Mouse (Mus musculus): ENCODE results near the gene Pde6d.

The Pde6d gene

GRCm38 (mm10) chr1:86612081-86612480 is 29.7 kb upstream of the Pde6d start:
- Histone ChIP-seq H3K4me3 (replicated peaks; ENCODE audit: low read length) (no peak overlapping the region), H3K4me1 (replicated peaks; ENCODE audit: low read depth, low read length) (no peaks in the 10 kb centered on the region; the same call in 1 of the 2 replicates), H3K36me3 (ENCODE audit: insufficient read depth, low read length) (peaks cover 25% of the 10 kb centered on the region), H3K27me3 (ENCODE audit: insufficient read depth, low read length) (no peaks in the 10 kb centered on the region), H3K9me3 (ENCODE audit: low read length) (no peaks in the 10 kb centered on the region)
- TF ChIP-seq CTCF (conservative IDR thresholded peaks at IDR 0.05; ENCODE audit: low read length) (peak; percentile 82), NANOG (IDR thresholded peaks at IDR 0.05; ENCODE audit: borderline replicate concordance, low read length) (no peak)

DNA sequence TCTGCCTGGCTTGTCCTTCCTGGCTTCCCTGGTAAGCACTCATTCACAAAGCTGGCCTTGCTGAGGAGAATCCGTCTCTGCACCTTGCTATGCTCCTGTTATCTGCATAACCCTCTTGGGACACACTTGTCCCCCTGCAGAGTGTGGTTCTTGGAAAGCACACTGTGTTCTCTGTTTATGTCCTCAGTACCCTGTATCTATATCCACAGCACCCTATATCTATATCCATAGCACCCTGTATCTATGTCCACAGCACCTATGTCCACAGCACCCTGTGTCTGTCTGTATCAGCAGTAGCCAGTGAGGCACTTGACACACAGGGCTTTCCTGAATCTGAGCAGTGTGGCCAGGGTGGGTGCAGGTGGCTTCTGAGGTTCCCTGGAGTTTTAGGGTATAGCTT is 28.5 kb upstream of the Pde6d start:
- H3K4me1 ChIP-seq (replicated peaks; ENCODE audit: low read depth, low read length): no peaks in the 10 kb centered on the region; the same call in 1 of the 2 replicates
- H3K4me3 ChIP-seq (replicated peaks; ENCODE audit: low read length): no peak overlapping the region
- H3K9me3 ChIP-seq (ENCODE audit: low read length): no peaks in the 10 kb centered on the region
- no peak for TF ChIP-seq CTCF (conservative IDR thresholded peaks at IDR 0.05; ENCODE audit: low read length)
- TF ChIP-seq NANOG (IDR thresholded peaks at IDR 0.05; ENCODE audit: borderline replicate concordance, low read length): no peak
- no peak for TF ChIP-seq POU5F1 (IDR thresholded peaks at IDR 0.05; ENCODE audit: borderline replicate concordance, low read length)
- H3K36me3 ChIP-seq (ENCODE audit: insufficient read depth, low read length): peaks cover 36% of the 10 kb centered on the region
- no peaks in the 10 kb centered on the region for H3K27me3 ChIP-seq (ENCODE audit: insufficient read depth, low read length)

DNA sequence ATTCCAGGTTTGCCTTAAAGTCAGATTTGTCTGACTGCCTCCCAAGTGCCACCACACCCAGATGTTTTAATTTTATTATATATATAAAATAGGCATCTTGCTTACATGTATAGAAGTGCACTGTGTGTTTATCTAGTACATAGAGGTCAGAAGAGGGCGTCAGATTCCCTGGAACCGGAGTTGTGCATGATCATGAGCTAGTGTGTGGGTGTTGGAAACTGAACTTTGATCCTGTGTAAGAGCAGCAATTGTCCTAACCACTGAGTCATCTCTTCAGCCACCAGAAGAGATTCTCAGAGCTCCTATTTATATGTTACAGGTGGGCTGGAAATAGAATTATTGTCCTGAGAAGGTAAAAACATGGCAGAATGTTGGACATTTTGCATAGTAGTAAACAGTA is 17.7 kb upstream of the Pde6d start:
- TF ChIP-seq NANOG (IDR thresholded peaks at IDR 0.05; ENCODE audit: borderline replicate concordance, low read length) (no peak), POU5F1 (IDR thresholded peaks at IDR 0.05; ENCODE audit: borderline replicate concordance, low read length) (no peak), CTCF (conservative IDR thresholded peaks at IDR 0.05; ENCODE audit: low read length) (no peak)
- Histone ChIP-seq H3K36me3 (ENCODE audit: insufficient read depth, low read length) (peaks cover 83% of the 10 kb centered on the region), H3K4me1 (replicated peaks; ENCODE audit: low read depth, low read length) (peaks cover 4% of the 10 kb centered on the region; the same call in 1 of the 2 replicates), H3K9me3 (ENCODE audit: low read length) (no peaks in the 10 kb centered on the region), H3K27me3 (ENCODE audit: insufficient read depth, low read length) (no peaks in the 10 kb centered on the region), H3K4me3 (replicated peaks; ENCODE audit: low read length) (no peak overlapping the region)

DNA sequence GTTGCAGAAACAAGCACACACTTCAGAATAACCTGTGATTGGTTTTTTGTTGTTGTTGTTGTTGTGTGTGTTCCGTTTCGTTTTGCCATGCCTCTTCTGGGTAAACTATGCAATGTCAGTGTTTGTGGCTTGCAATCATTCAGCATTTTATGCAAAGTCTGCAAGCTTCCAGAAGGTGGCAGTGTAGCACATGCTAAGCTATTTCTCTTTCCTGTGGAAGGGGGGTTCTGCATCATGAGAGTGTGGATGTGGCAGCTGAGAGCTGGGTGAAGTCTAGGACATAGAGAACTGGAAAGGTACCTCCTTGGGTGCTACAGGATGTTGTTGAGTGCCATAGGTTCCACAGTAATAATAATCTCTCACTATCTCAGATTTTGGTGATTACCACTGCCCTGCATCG is 16.1 kb upstream of the Pde6d start:
- Histone ChIP-seq H3K36me3 (ENCODE audit: insufficient read depth, low read length) (peaks cover 80% of the 10 kb centered on the region), H3K27me3 (ENCODE audit: insufficient read depth, low read length) (no peaks in the 10 kb centered on the region), H3K9me3 (ENCODE audit: low read length) (no peaks in the 10 kb centered on the region), H3K4me3 (replicated peaks; ENCODE audit: low read length) (no peak overlapping the region), H3K4me1 (replicated peaks; ENCODE audit: low read depth, low read length) (peaks cover 4% of the 10 kb centered on the region; the same call in 1 of the 2 replicates)
- TF ChIP-seq POU5F1 (IDR thresholded peaks at IDR 0.05; ENCODE audit: borderline replicate concordance, low read length) (no peak), NANOG (IDR thresholded peaks at IDR 0.05; ENCODE audit: borderline replicate concordance, low read length) (no peak), CTCF (conservative IDR thresholded peaks at IDR 0.05; ENCODE audit: low read length) (peak; percentile 50)

GRCm38 (mm10) chr1:86596512-86596911 is 14.1 kb upstream of the Pde6d start:
- no peak overlapping the region for H3K4me3 ChIP-seq (replicated peaks; ENCODE audit: low read length)
- H3K36me3 ChIP-seq (ENCODE audit: insufficient read depth, low read length): peaks cover 81% of the 10 kb centered on the region
- H3K27me3 ChIP-seq (ENCODE audit: insufficient read depth, low read length): no peaks in the 10 kb centered on the region
- no peaks in the 10 kb centered on the region for H3K9me3 ChIP-seq (ENCODE audit: low read length)
- peaks cover 4% of the 10 kb centered on the region; the same call in 1 of the 2 replicates for H3K4me1 ChIP-seq (replicated peaks; ENCODE audit: low read depth, low read length)
- no peak for TF ChIP-seq CTCF (conservative IDR thresholded peaks at IDR 0.05; ENCODE audit: low read length)
- no peak for TF ChIP-seq POU5F1 (IDR thresholded peaks at IDR 0.05; ENCODE audit: borderline replicate concordance, low read length)
- TF ChIP-seq NANOG (IDR thresholded peaks at IDR 0.05; ENCODE audit: borderline replicate concordance, low read length): no peak

DNA sequence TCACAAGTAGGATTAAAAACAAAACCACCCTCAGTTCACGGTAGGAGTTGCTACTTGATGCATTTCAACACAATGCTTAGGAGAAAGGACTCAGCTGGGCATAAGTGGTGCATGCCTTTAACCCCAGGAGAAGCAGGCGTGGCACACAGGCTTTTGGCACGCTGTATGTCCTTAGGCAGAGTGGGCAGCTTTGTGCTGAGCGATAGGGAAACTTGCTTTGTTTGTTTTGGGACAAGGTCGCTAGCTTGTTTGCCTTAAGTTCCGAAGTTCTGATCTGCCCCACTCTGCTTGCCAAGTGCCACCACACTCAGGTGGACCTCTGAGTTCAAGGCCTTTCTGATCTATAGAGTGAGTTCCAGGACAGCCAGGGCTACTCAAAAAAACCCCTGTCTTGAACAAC is 12.9 kb upstream of the Pde6d start:
- no peak overlapping the region for H3K4me3 ChIP-seq (replicated peaks; ENCODE audit: low read length)
- H3K36me3 ChIP-seq (ENCODE audit: insufficient read depth, low read length): peaks cover 81% of the 10 kb centered on the region
- no peaks in the 10 kb centered on the region for H3K9me3 ChIP-seq (ENCODE audit: low read length)
- peaks cover 4% of the 10 kb centered on the region; the same call in 1 of the 2 replicates for H3K4me1 ChIP-seq (replicated peaks; ENCODE audit: low read depth, low read length)
- no peak for TF ChIP-seq CTCF (conservative IDR thresholded peaks at IDR 0.05; ENCODE audit: low read length)
- TF ChIP-seq NANOG (IDR thresholded peaks at IDR 0.05; ENCODE audit: borderline replicate concordance, low read length): no peak
- no peak for TF ChIP-seq POU5F1 (IDR thresholded peaks at IDR 0.05; ENCODE audit: borderline replicate concordance, low read length)
- no peaks in the 10 kb centered on the region for H3K27me3 ChIP-seq (ENCODE audit: insufficient read depth, low read length)

DNA sequence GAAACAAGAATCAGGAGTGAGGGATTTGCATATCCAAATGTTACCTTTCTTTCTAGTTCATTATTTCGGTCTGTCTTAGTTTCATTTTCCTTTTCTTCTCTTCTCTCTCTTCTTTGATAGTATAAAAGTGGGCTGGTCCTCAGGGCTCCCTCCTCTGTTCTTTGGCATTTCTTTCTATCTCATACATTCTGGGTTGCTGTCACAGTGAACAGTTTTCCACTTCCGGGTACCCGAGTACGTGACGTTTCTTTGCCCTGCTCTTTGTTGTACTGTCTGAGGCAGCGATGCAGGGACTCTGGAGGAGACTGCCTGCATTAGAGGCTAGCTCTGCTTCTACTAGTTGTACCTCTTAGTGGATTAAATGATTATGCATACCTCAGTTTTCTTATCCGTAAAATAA is 12.1 kb upstream of the Pde6d start:
- no peak for TF ChIP-seq POU5F1 (IDR thresholded peaks at IDR 0.05; ENCODE audit: borderline replicate concordance, low read length)
- TF ChIP-seq CTCF (conservative IDR thresholded peaks at IDR 0.05; ENCODE audit: low read length): no peak
- no peak for TF ChIP-seq NANOG (IDR thresholded peaks at IDR 0.05; ENCODE audit: borderline replicate concordance, low read length)
- Histone ChIP-seq H3K27me3 (ENCODE audit: insufficient read depth, low read length) (no peaks in the 10 kb centered on the region), H3K9me3 (ENCODE audit: low read length) (no peaks in the 10 kb centered on the region), H3K36me3 (ENCODE audit: insufficient read depth, low read length) (peaks cover 81% of the 10 kb centered on the region), H3K4me3 (replicated peaks; ENCODE audit: low read length) (no peak overlapping the region), H3K4me1 (replicated peaks; ENCODE audit: low read depth, low read length) (peaks cover 4% of the 10 kb centered on the region; the same call in 1 of the 2 replicates)

DNA sequence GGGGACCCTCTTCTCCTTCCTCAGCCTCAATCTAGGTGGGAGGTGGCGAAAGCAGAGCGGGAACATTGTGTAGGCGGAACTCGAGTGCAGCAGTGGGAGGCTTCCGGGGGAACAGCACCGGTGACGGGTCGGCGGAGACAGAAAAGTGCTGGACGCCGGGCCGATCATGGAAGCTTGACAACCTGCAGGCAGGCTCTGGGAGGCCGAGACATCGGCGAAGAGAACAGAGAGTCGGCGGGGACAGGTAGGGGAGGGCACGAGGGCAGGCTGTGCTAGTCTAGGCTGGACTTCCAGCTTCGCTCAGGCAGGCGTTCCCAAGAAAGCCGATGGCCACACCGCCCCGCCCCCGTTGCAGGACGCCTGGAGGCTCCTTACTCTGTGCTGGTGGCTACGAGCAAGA is 4.6 kb upstream of the Pde6d start:
- H3K4me3 ChIP-seq (replicated peaks; ENCODE audit: low read length): peak overlapping the region; percentile 98
- peaks cover 37% of the 10 kb centered on the region for H3K4me1 ChIP-seq (replicated peaks; ENCODE audit: low read depth, low read length)
- H3K27me3 ChIP-seq (ENCODE audit: insufficient read depth, low read length): no peaks in the 10 kb centered on the region
- TF ChIP-seq NANOG (IDR thresholded peaks at IDR 0.05; ENCODE audit: borderline replicate concordance, low read length) (no peak), POU5F1 (IDR thresholded peaks at IDR 0.05; ENCODE audit: borderline replicate concordance, low read length) (peak; percentile 46)
- H3K36me3 ChIP-seq (ENCODE audit: insufficient read depth, low read length): peaks cover 35% of the 10 kb centered on the region
- no peaks in the 10 kb centered on the region for H3K9me3 ChIP-seq (ENCODE audit: low read length)

DNA sequence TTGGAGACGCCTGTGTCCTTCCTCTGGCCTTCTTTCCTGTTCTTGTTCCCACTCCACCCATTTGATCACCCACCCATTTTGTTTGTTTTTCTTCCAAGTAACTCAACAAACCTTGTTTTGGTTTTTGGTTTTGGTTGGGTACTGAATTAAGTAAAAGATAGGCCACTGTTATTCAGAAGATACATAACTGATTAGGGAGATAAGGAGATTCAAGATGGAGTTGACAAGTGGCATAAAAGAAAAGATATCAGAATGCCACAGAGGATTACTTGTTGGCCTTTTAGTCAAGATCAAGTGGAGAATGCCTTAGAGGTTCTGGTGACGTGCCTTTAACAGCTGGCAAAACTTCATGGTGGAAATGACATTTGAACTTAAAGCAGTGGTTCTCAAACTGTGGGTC is 1.3 kb upstream of the Pde6d start:
- no peak for TF ChIP-seq NANOG (IDR thresholded peaks at IDR 0.05; ENCODE audit: borderline replicate concordance, low read length)
- TF ChIP-seq POU5F1 (IDR thresholded peaks at IDR 0.05; ENCODE audit: borderline replicate concordance, low read length): no peak
- TF ChIP-seq CTCF (conservative IDR thresholded peaks at IDR 0.05; ENCODE audit: low read length): no peak
- H3K4me3 ChIP-seq (replicated peaks; ENCODE audit: low read length): no peak overlapping the region

More for the DNA sequence above, 1.3 kb upstream of the Pde6d start:
- Histone ChIP-seq H3K9me3 (ENCODE audit: low read length) (no peaks in the 10 kb centered on the region), H3K27me3 (ENCODE audit: insufficient read depth, low read length) (no peaks in the 10 kb centered on the region), H3K36me3 (ENCODE audit: insufficient read depth, low read length) (peaks cover 2% of the 10 kb centered on the region; the same call in 1 of the 2 replicates), H3K4me1 (replicated peaks; ENCODE audit: low read depth, low read length) (peaks cover 47% of the 10 kb centered on the region)
